Mouse (Mus musculus) lung, adult 2 months (tissue): ENCODE data around the gene Med29.

Source experiments
- CTCF ChIP-seq: fragments of 200-500 bp; IDR thresholded peaks from 2 replicates; pipeline ENCODE4 v1.5.1; 2011; ENCODE audit warnings: mild to moderate bottlenecking, low read length, control low read depth; ENCODE audit not compliant: insufficient read depth
- POLR2A ChIP-seq: fragments of 200-500 bp; IDR thresholded peaks from 2 replicates; pipeline ENCODE4 v1.6.1; 2011; ENCODE audit warnings: low read depth, mild to moderate bottlenecking, control low read depth, low read length, borderline replicate concordance; ENCODE audit errors: extremely low read depth

DNA sequence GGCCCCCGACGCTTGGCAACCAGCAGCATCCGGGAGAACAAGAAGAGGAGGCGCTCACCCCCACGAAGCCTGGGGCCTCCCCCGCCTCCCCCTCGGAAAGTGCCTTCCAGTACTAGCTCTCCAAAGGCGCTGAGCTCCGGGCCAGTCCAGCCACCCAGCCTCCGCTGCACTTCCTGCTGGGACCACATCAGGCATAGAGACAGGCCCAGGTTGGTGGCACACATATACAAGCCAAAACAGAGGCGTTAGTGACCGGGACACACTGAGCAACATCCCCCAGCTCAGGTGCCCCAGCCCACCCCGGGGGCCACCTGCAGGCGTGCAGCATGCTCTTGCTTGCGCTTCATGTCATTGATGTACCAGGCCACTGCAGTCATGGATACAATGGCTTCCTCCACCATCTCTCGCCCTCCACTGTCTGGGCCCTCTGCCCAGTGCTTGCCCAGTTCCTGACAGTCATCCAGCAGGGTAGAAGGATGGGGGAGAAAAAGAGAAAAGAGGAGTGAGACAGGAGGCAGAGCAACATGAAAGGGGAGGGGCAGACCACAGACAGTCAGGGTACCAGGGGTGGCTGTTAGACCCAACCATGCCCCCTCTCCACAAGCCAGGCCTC lies 24.7 kb downstream of the Med29 start:
- no peak for TF ChIP-seq CTCF
- TF ChIP-seq POLR2A = no peak
